Mouse (Mus musculus): ENCODE data around the gene Ccdc92b. TPM values are rescaled to one million over a fixed set of nuclear protein-coding genes. Genes with fewer than 3 reads are reported as not detected.

Ccdc92b gene
- polyA plus RNA-seq, 1 experiment from 2014 or later: 0.71 TPM

- H3K27me3 ChIP-seq: no peaks in the 10 kb centered on the region
- no peak for ATAC-seq (ENCODE audit: insufficient number of reproducible peaks, low FRiP score, low TSS enrichment, low read depth)
- H3K9ac ChIP-seq: no peak overlapping the region
- no peaks in the 10 kb centered on the region for H3K9me3 ChIP-seq (replicated peaks)
- WGBS: 88% methylated on average over 19 of the region's 19 CpGs
- H3K4me1 ChIP-seq: no peaks in the 10 kb centered on the region
- H3K4me2 ChIP-seq (replicated peaks): no peak overlapping the region
- H3K4me3 ChIP-seq (replicated peaks): no peak overlapping the region
- no peak overlapping the region for H3K27ac ChIP-seq (replicated peaks)
- H3K36me3 ChIP-seq: peaks cover 98% of the 10 kb centered on the region
Measured at GRCm38 (mm10) chr11:74661641-74662040, 42.2 kb downstream of the Ccdc92b start.

GRCm38 (mm10) chr11:74662221-74662620 is 42.8 kb downstream of the Ccdc92b start:
- Histone ChIP-seq H3K4me3 (replicated peaks) (no peak overlapping the region), H3K27me3 (no peaks in the 10 kb centered on the region)
- no peak for ATAC-seq (ENCODE audit: insufficient number of reproducible peaks, low FRiP score, low TSS enrichment, low read depth)

GRCm38 (mm10) chr11:74664279-74664678 is 44.9 kb downstream of the Ccdc92b start:
- no peaks in the 10 kb centered on the region for H3K9me3 ChIP-seq (replicated peaks)
- WGBS: 85% methylated on average over 3 of the region's 3 CpGs
- no peak overlapping the region for H3K27ac ChIP-seq (replicated peaks)
- H3K4me3 ChIP-seq (replicated peaks): no peak overlapping the region
- no peak for ATAC-seq (ENCODE audit: insufficient number of reproducible peaks, low FRiP score, low TSS enrichment, low read depth)
- no peak overlapping the region for H3K4me2 ChIP-seq (replicated peaks)
- H3K4me1 ChIP-seq: no peaks in the 10 kb centered on the region
- peaks cover 98% of the 10 kb centered on the region for H3K36me3 ChIP-seq
- no peaks in the 10 kb centered on the region for H3K27me3 ChIP-seq
- no peak overlapping the region for H3K9ac ChIP-seq

More at GRCm38 (mm10) chr11:74662221-74662620, 42.8 kb downstream of the Ccdc92b start:
- Histone ChIP-seq H3K9me3 (replicated peaks) (no peaks in the 10 kb centered on the region), H3K9ac (no peak overlapping the region), H3K27ac (replicated peaks) (no peak overlapping the region), H3K4me2 (replicated peaks) (no peak overlapping the region), H3K4me1 (no peaks in the 10 kb centered on the region), H3K36me3 (peaks cover 98% of the 10 kb centered on the region)
- 86% methylated on average over 6 of the region's 6 CpGs for WGBS

GRCm38 (mm10) chr11:74664906-74665305 is 45.5 kb downstream of the Ccdc92b start:
- no peaks in the 10 kb centered on the region for H3K9me3 ChIP-seq (replicated peaks)
- 95% methylated on average over 8 of the region's 8 CpGs for WGBS
- H3K4me2 ChIP-seq (replicated peaks): no peak overlapping the region
- H3K36me3 ChIP-seq: peaks cover 97% of the 10 kb centered on the region
- H3K9ac ChIP-seq: no peak overlapping the region
- no peak overlapping the region for H3K4me3 ChIP-seq (replicated peaks)
- no peaks in the 10 kb centered on the region for H3K4me1 ChIP-seq
- H3K27ac ChIP-seq (replicated peaks): no peak overlapping the region
- no peaks in the 10 kb centered on the region for H3K27me3 ChIP-seq
- ATAC-seq (ENCODE audit: insufficient number of reproducible peaks, low FRiP score, low TSS enrichment, low read depth): no peak

GRCm38 (mm10) chr11:74665631-74666283 is 46.4 kb downstream of the Ccdc92b start:
- no peak for ATAC-seq (ENCODE audit: insufficient number of reproducible peaks, low FRiP score, low TSS enrichment, low read depth)
- Histone ChIP-seq H3K4me3 (replicated peaks) (no peak overlapping the region), H3K27me3 (no peaks in the 10 kb centered on the region), H3K9me3 (replicated peaks) (no peaks in the 10 kb centered on the region), H3K9ac (no peak overlapping the region), H3K4me1 (no peaks in the 10 kb centered on the region), H3K27ac (replicated peaks) (no peak overlapping the region), H3K36me3 (peaks cover 88% of the 10 kb centered on the region), H3K4me2 (replicated peaks) (no peak overlapping the region)
- WGBS: 92% methylated on average over 17 of the region's 17 CpGs

GRCm38 (mm10) chr11:74666284-74666652 is 46.9 kb downstream of the Ccdc92b start:
- H3K4me3 ChIP-seq (replicated peaks): no peak overlapping the region
- no peak overlapping the region for H3K4me2 ChIP-seq (replicated peaks)
- H3K9me3 ChIP-seq (replicated peaks): no peaks in the 10 kb centered on the region
- no peak for ATAC-seq (ENCODE audit: insufficient number of reproducible peaks, low FRiP score, low TSS enrichment, low read depth)
- 91% methylated on average over 5 of the region's 5 CpGs for WGBS
- no peaks in the 10 kb centered on the region for H3K4me1 ChIP-seq
- H3K36me3 ChIP-seq: peaks cover 85% of the 10 kb centered on the region
- no peak overlapping the region for H3K27ac ChIP-seq (replicated peaks)
- no peak overlapping the region for H3K9ac ChIP-seq
- no peaks in the 10 kb centered on the region for H3K27me3 ChIP-seq

GRCm38 (mm10) chr11:74666776-74667581 is 47.6 kb downstream of the Ccdc92b start:
- peaks cover 78% of the 10 kb centered on the region for H3K36me3 ChIP-seq
- no peaks in the 10 kb centered on the region for H3K27me3 ChIP-seq
- no peaks in the 10 kb centered on the region for H3K9me3 ChIP-seq (replicated peaks)
- H3K4me3 ChIP-seq (replicated peaks): no peak overlapping the region
- no peak overlapping the region for H3K4me2 ChIP-seq (replicated peaks)
- H3K4me1 ChIP-seq: no peaks in the 10 kb centered on the region
- ATAC-seq (ENCODE audit: insufficient number of reproducible peaks, low FRiP score, low TSS enrichment, low read depth): no peak
- no peak overlapping the region for H3K9ac ChIP-seq
- 94% methylated on average over 14 of the region's 14 CpGs for WGBS
- no peak overlapping the region for H3K27ac ChIP-seq (replicated peaks)

GRCm38 (mm10) chr11:74667582-74668010 is 48.2 kb downstream of the Ccdc92b start:
- Histone ChIP-seq H3K9me3 (replicated peaks) (no peaks in the 10 kb centered on the region), H3K27me3 (no peaks in the 10 kb centered on the region), H3K4me2 (replicated peaks) (no peak overlapping the region), H3K27ac (replicated peaks) (no peak overlapping the region), H3K4me1 (no peaks in the 10 kb centered on the region), H3K4me3 (replicated peaks) (no peak overlapping the region), H3K9ac (no peak overlapping the region), H3K36me3 (peaks cover 72% of the 10 kb centered on the region)
- 93% methylated on average over 13 of the region's 13 CpGs for WGBS
- no peak for ATAC-seq (ENCODE audit: insufficient number of reproducible peaks, low FRiP score, low TSS enrichment, low read depth)

GRCm38 (mm10) chr11:74668466-74668865 is 49.1 kb downstream of the Ccdc92b start:
- Histone ChIP-seq H3K4me2 (replicated peaks) (no peak overlapping the region), H3K4me3 (replicated peaks) (no peak overlapping the region), H3K9ac (no peak overlapping the region), H3K36me3 (peaks cover 69% of the 10 kb centered on the region), H3K4me1 (no peaks in the 10 kb centered on the region), H3K27me3 (no peaks in the 10 kb centered on the region), H3K27ac (replicated peaks) (no peak overlapping the region), H3K9me3 (replicated peaks) (no peaks in the 10 kb centered on the region)
- 87% methylated on average over 5 of the region's 5 CpGs for WGBS
- no peak for ATAC-seq (ENCODE audit: insufficient number of reproducible peaks, low FRiP score, low TSS enrichment, low read depth)

GRCm38 (mm10) chr11:74668971-74669370 is 49.6 kb downstream of the Ccdc92b start:
- 78% methylated on average over 2 of the region's 2 CpGs for WGBS
- peaks cover 66% of the 10 kb centered on the region for H3K36me3 ChIP-seq
- ATAC-seq (ENCODE audit: insufficient number of reproducible peaks, low FRiP score, low TSS enrichment, low read depth): no peak

GRCm38 (mm10) chr11:74670151-74670550 is 50.7 kb downstream of the Ccdc92b start:
- Histone ChIP-seq H3K4me3 (replicated peaks) (no peak overlapping the region), H3K9me3 (replicated peaks) (no peaks in the 10 kb centered on the region), H3K4me1 (no peaks in the 10 kb centered on the region), H3K4me2 (replicated peaks) (no peak overlapping the region), H3K9ac (no peak overlapping the region), H3K27ac (replicated peaks) (no peak overlapping the region), H3K27me3 (no peaks in the 10 kb centered on the region), H3K36me3 (peaks cover 62% of the 10 kb centered on the region)
- no peak for ATAC-seq (ENCODE audit: insufficient number of reproducible peaks, low FRiP score, low TSS enrichment, low read depth)

More at GRCm38 (mm10) chr11:74668971-74669370, 49.6 kb downstream of the Ccdc92b start:
- no peak overlapping the region for H3K27ac ChIP-seq (replicated peaks)
- H3K4me2 ChIP-seq (replicated peaks): no peak overlapping the region
- no peak overlapping the region for H3K4me3 ChIP-seq (replicated peaks)
- H3K9ac ChIP-seq: no peak overlapping the region
- no peaks in the 10 kb centered on the region for H3K27me3 ChIP-seq
- H3K9me3 ChIP-seq (replicated peaks): no peaks in the 10 kb centered on the region
- H3K4me1 ChIP-seq: no peaks in the 10 kb centered on the region
